7 mouse cellular contexts compared by ENCODE assay signal in genomic region chr2:122629871-122630270, GRCm38 (mm10). TPM values are rescaled to one million over a fixed set of nuclear protein-coding genes. Genes with fewer than 3 reads are reported as not detected.
DNase-seq lines count a peak whose midpoint lies in the region; ATAC-seq and TF ChIP-seq lines count a peak whose summit lies in the region.

No protein-coding gene starts in this region.

- no peak for TF ChIP-seq CTCF in lung, postnatal 0 days (IDR thresholded peaks at IDR 0.05)
- no peak for TF ChIP-seq CTCF in heart, postnatal 0 days (IDR thresholded peaks at IDR 0.05; ENCODE audit: low read depth)

- H3K4me1 ChIP-seq in lung, postnatal 0 days (ENCODE audit: insufficient read depth, low read depth, low read length) = no peaks in the 10 kb centered on the region
- H3K4me1 ChIP-seq in heart, postnatal 0 days (ENCODE audit: control insufficient read depth, insufficient read depth) = peaks cover 6% of the 10 kb centered on the region; the same call in 1 of the 2 replicates
- peaks cover 26% of the 10 kb centered on the region for H3K4me1 ChIP-seq in liver, embryonic 15.5 days (replicated peaks)

- no peaks in the 10 kb centered on the region for H3K27me3 ChIP-seq in lung, postnatal 0 days (replicated peaks; ENCODE audit: insufficient read depth, low read length)
- 0 out of 2 replicates have a peak, but pooled peaks cover 4% of the 10 kb centered on the region for H3K27me3 ChIP-seq in heart, postnatal 0 days (ENCODE audit: control insufficient read depth, insufficient read depth, low read length)
- H3K27me3 ChIP-seq in liver, embryonic 15.5 days = 0 out of 2 replicates have a peak, but pooled peaks cover 6% of the 10 kb centered on the region

- no peak for DNase-seq in lung, postnatal 0 days (ENCODE audit: low spot score)
- DNase-seq in lung, postnatal 4 days = no peak
- no peak for DNase-seq in heart, postnatal 0 days (ENCODE audit: low spot score)
- DNase-seq in urinary bladder, adult 18-20 months (ENCODE audit: low spot score in 2 of 2) = no peak
- DNase-seq in adipocyte (ENCODE audit: low spot score) = no peak

- no peak for ATAC-seq in lung, postnatal 0 days
- ATAC-seq in heart, postnatal 0 days (ENCODE audit: insufficient read depth, low read depth) = no peak
- no peak for ATAC-seq in liver, embryonic 15.5 days (ENCODE audit: insufficient read depth)
- no peak for ATAC-seq in CD4-positive, CD25-positive, alpha-beta regulatory T cell, adult 4 months

- H3K4me2 ChIP-seq in lung, postnatal 0 days (replicated peaks; ENCODE audit: low read depth, low read length) = peak overlapping the region; percentile 100
- peak overlapping the region; percentile 98 for H3K4me2 ChIP-seq in heart, postnatal 0 days (ENCODE audit: low read depth, low read length)
- peak overlapping the region; percentile 97 for H3K4me2 ChIP-seq in liver, embryonic 15.5 days

- no peak overlapping the region for H3K27ac ChIP-seq in lung, postnatal 0 days (ENCODE audit: low read length)
- no peak overlapping the region for H3K27ac ChIP-seq in heart, postnatal 0 days (ENCODE audit: low read depth)
- no peak overlapping the region for H3K27ac ChIP-seq in liver, embryonic 15.5 days (replicated peaks)

- H3K9me3 ChIP-seq in lung, postnatal 0 days (ENCODE audit: low read length) = no peaks in the 10 kb centered on the region
- no peaks in the 10 kb centered on the region for H3K9me3 ChIP-seq in heart, postnatal 0 days (replicated peaks; ENCODE audit: control insufficient read depth, low read length)
- H3K9me3 ChIP-seq in liver, embryonic 15.5 days (replicated peaks) = no peaks in the 10 kb centered on the region

- peak overlapping the region; percentile 90; the same call in 1 of the 2 replicates for H3K4me3 ChIP-seq in lung, postnatal 0 days (ENCODE audit: low read depth, low read length)
- peak overlapping the region; percentile 84 for H3K4me3 ChIP-seq in heart, postnatal 0 days (ENCODE audit: low read depth, low read length)
- peak overlapping the region; percentile 84 for H3K4me3 ChIP-seq in liver, embryonic 15.5 days (replicated peaks)

- no peak overlapping the region for H3K9ac ChIP-seq in lung, postnatal 0 days (replicated peaks; ENCODE audit: low read depth)
- no peak overlapping the region for H3K9ac ChIP-seq in heart, postnatal 0 days (replicated peaks; ENCODE audit: low read depth, low read length)
- H3K9ac ChIP-seq in liver, embryonic 15.5 days = no peak overlapping the region

- H3K36me3 ChIP-seq in lung, postnatal 0 days (ENCODE audit: insufficient read depth, low read length) = peaks cover 5% of the 10 kb centered on the region; the same call in 1 of the 2 replicates
- H3K36me3 ChIP-seq in heart, postnatal 0 days (replicated peaks; ENCODE audit: control insufficient read depth, insufficient read depth, low read length) = peaks cover 20% of the 10 kb centered on the region
- peaks cover 12% of the 10 kb centered on the region for H3K36me3 ChIP-seq in liver, embryonic 15.5 days (replicated peaks)

- 45% methylated on average over 6 of the region's 6 CpGs for WGBS in lung, postnatal 0 days
- WGBS in heart, postnatal 0 days = 60% methylated on average over 6 of the region's 6 CpGs
- 56% methylated on average over 6 of the region's 6 CpGs for WGBS in liver, embryonic 15.5 days (ENCODE audit: insufficient replicate concordance)

- no peak for TF ChIP-seq EP300 in lung, postnatal 0 days (IDR thresholded peaks at IDR 0.05)
- no peak for TF ChIP-seq EP300 in heart, postnatal 0 days (IDR thresholded peaks at IDR 0.05; ENCODE audit: low read depth)

RNA-seq across cellular contexts. Expression of gene AA467197, which starts 6.9 kb away (rescaled TPM):
- polyA plus RNA-seq in lung, postnatal 0 days (2015; fragmentation: Nextera tagmentation; extraction: Ambion mirVana) = 1.3 and 2.6 TPM in 2 replicates
- total RNA-seq in heart, postnatal 0 days (2014; rRNA removed; ENCODE audit: low replicate concordance) = 2.5 TPM in 1 of 2 replicates, not detected in the other
- polyA plus RNA-seq in heart, postnatal 0 days (2015; fragmentation: Nextera tagmentation; extraction: Ambion mirVana) = 0.16 TPM in 1 of 2 replicates, not detected in the other
- polyA plus RNA-seq in liver, embryonic 15.5 days (2015; fragmentation: Nextera tagmentation; extraction: Ambion mirVana) = 1.3 and 2.1 TPM in 2 replicates
- not detected for polyA plus RNA-seq in CD4-positive, CD25-positive, alpha-beta regulatory T cell, adult 4 months (2017; shearing (Covaris generic))

RNA-seq across cellular contexts. Expression of gene Gatm, which starts 18.8 kb away (rescaled TPM):
- 3.0 and 3.7 TPM in 2 replicates for polyA plus RNA-seq in lung, postnatal 0 days (2015; fragmentation: Nextera tagmentation; extraction: Ambion mirVana)
- 3.7 and 3.8 TPM in 2 replicates for total RNA-seq in heart, postnatal 0 days (2014; rRNA removed; ENCODE audit: low replicate concordance)
- 6.0 and 6.8 TPM in 2 replicates for polyA plus RNA-seq in heart, postnatal 0 days (2015; fragmentation: Nextera tagmentation; extraction: Ambion mirVana)
- polyA plus RNA-seq in liver, embryonic 15.5 days (2015; fragmentation: Nextera tagmentation; extraction: Ambion mirVana) = 29.4 and 31.9 TPM in 2 replicates
- polyA plus RNA-seq in CD4-positive, CD25-positive, alpha-beta regulatory T cell, adult 4 months (2017; shearing (Covaris generic)) = 1 to 10 TPM in 1 of 2 experiments, under 1 TPM in 1; 0.62 to 1.3 TPM
